Mouse (Mus musculus) forebrain, postnatal 0 days (tissue): ENCODE results near the gene Dgcr8. TPM values are rescaled to one million over a fixed set of nuclear protein-coding genes. Genes with fewer than 3 reads are reported as not detected.

Experiments
- ATAC-seq: fragments of 200-750 bp; cut with Nextera tagmentation; 2 replicates; pipeline ENCODE4 v1.8.0; 2017; ENCODE audit warnings: mild to moderate bottlenecking, moderate library complexity
- DNase-seq: peaks from one replicate; pipeline ENCODE4 v3.0.0-alpha.2; 2015
- H3K27ac ChIP-seq: fragments of 300-500 bp; sonication (generic); 2 replicates; pipeline ENCODE4 v1.5.1; 2014; ENCODE audit warnings: low read depth, mild to moderate bottlenecking, antibody characterized with exemption, low read length, moderate library complexity, mixed read lengths
- H3K27me3 ChIP-seq: fragments of 300-500 bp; sonication (generic); 2 replicates; pipeline ENCODE4 v1.6.1; 2014; ENCODE audit warnings: mild to moderate bottlenecking, low read length, mixed read lengths; ENCODE audit not compliant: insufficient read depth
- H3K36me3 ChIP-seq: fragments of 300-500 bp; sonication (generic); 2 replicates; pipeline ENCODE4 v1.6.1; 2014; ENCODE audit warnings: mild to moderate bottlenecking, moderate library complexity; ENCODE audit not compliant: insufficient read depth
- H3K4me1 ChIP-seq: fragments of 300-500 bp; sonication (generic); 2 replicates; pipeline ENCODE4 v1.6.1; 2014; ENCODE audit warnings: antibody characterized with exemption; ENCODE audit not compliant: insufficient read depth
- H3K4me2 ChIP-seq: fragments of 300-500 bp; sonication (generic); 2 replicates; pipeline ENCODE4 v1.6.1; 2014; ENCODE audit warnings: low read depth, mild to moderate bottlenecking, moderate library complexity
- H3K4me3 ChIP-seq: fragments of 300-500 bp; sonication (generic); 2 replicates; pipeline ENCODE4 v1.5.1; 2014; ENCODE audit warnings: low read depth, low read length, mixed read lengths
- H3K9ac ChIP-seq: fragments of 300-500 bp; sonication (generic); 2 replicates; pipeline ENCODE4 v1.6.1; 2014; ENCODE audit warnings: mild to moderate bottlenecking
- H3K9me3 ChIP-seq: fragments of 300-500 bp; sonication (generic); 2 replicates; pipeline ENCODE4 v1.6.1; 2016; ENCODE audit warnings: low read length
- CTCF ChIP-seq: sonication (generic); IDR thresholded peaks from 2 replicates; pipeline ENCODE4 v1.5.1; 2016; ENCODE audit warnings: antibody characterized with exemption, control low read depth, low read depth
- WGBS: fragments of 180-500 bp; shearing (Covaris S2); extraction: QIAGEN DNeasy Blood & Tissue Kit; methylation state at CpG from one replicate; pipeline ENCODE4 v1.1.7; 2014; 5-methylcytosine and 5-hydroxymethylcytosine counted together
- polyA plus RNA-seq: library from polyadenylated mRNA; unstranded; fragments of >200 nt; fragmentation: Nextera tagmentation; extraction: Ambion mirVana; gene quantifications from 2 replicates; pipeline ENCODE4 v1.2.1, GENCODE M21; 2015
- total RNA-seq: library from RNA; depleted of rRNA; stranded (reverse); fragments of >200 nt; gene quantifications from 2 replicates; pipeline ENCODE4 v1.2.3, GENCODE M21; 2014

Gene Dgcr8
- total and polyA plus RNA-seq, 2 experiments from 2014 or later: 24.5 to 47.6 TPM

GRCm38 (mm10) chr16:18236676-18237501, 52.2 kb downstream of the Dgcr8 start:
- peaks cover 10% of the 10 kb centered on the region for H3K4me1 ChIP-seq
- no peaks in the 10 kb centered on the region for H3K27me3 ChIP-seq
- ATAC-seq (no peak), DNase-seq (no peak)
- no peak overlapping the region for H3K4me3 ChIP-seq
- no peak overlapping the region for H3K27ac ChIP-seq
- peak overlapping the region; percentile 85; the same call in 1 of the 2 replicates for H3K4me2 ChIP-seq
- H3K9ac ChIP-seq: no peak overlapping the region
- WGBS: 73% methylated on average over 7 of the region's 7 CpGs
- H3K36me3 ChIP-seq: peaks cover 38% of the 10 kb centered on the region
- no peak for TF ChIP-seq CTCF
- H3K9me3 ChIP-seq: no peaks in the 10 kb centered on the region

- H3K4me3 ChIP-seq: peak overlapping the region; percentile 84
- TF ChIP-seq CTCF: no peak
- H3K4me1 ChIP-seq: peaks cover 10% of the 10 kb centered on the region
- H3K4me2 ChIP-seq: peak overlapping the region; percentile 85
- H3K9me3 ChIP-seq: no peaks in the 10 kb centered on the region
- H3K27ac ChIP-seq: peak overlapping the region; percentile 89
- H3K9ac ChIP-seq: peak overlapping the region; percentile 81
- peaks cover 25% of the 10 kb centered on the region for H3K36me3 ChIP-seq
- H3K27me3 ChIP-seq: no peaks in the 10 kb centered on the region
- 5% methylated on average over 19 of the region's 19 CpGs for WGBS
- ATAC-seq (peak; percentile 80), DNase-seq (peak; percentile 78)
Measured at GRCm38 (mm10) chr16:18235389-18236065, 53.5 kb downstream of the Dgcr8 start.

GRCm38 (mm10) chr16:18234671-18235388, 54.2 kb downstream of the Dgcr8 start, which contains the start of gene Zdhhc8:
Gene Zdhhc8, minus strand, starts transcription at chr16:18235136.
- Histone ChIP-seq H3K27me3 (no peaks in the 10 kb centered on the region), H3K4me1 (peaks cover 10% of the 10 kb centered on the region), H3K9ac (peak within 1 kb of the TSS; percentile 81), H3K4me3 (peak within 1 kb of the TSS; percentile 84), H3K4me2 (peak within 1 kb of the TSS; percentile 85), H3K27ac (peak within 1 kb of the TSS; percentile 89), H3K36me3 (peaks cover 18% of the 10 kb centered on the region), H3K9me3 (no peaks in the 10 kb centered on the region)
- DNase-seq (peak; percentile 84), ATAC-seq (peak; percentile 90)
- WGBS: 1% methylated on average over 51 of the region's 79 CpGs
- no peak for TF ChIP-seq CTCF

- ATAC-seq (peak; percentile 4; the same call in 1 of the 2 replicates), DNase-seq (no peak)
- peak overlapping the region; percentile 81 for H3K9ac ChIP-seq
- TF ChIP-seq CTCF: no peak
- peaks cover 10% of the 10 kb centered on the region for H3K4me1 ChIP-seq
- peak overlapping the region; percentile 84 for H3K4me3 ChIP-seq
- H3K36me3 ChIP-seq: peaks cover 12% of the 10 kb centered on the region
- H3K27me3 ChIP-seq: no peaks in the 10 kb centered on the region
- no peaks in the 10 kb centered on the region for H3K9me3 ChIP-seq
- H3K27ac ChIP-seq: peak overlapping the region; percentile 89
- 16% methylated on average over 13 of the region's 13 CpGs for WGBS
- H3K4me2 ChIP-seq: peak overlapping the region; percentile 85
Measured at GRCm38 (mm10) chr16:18233919-18234670, 55.0 kb downstream of the Dgcr8 start.

GRCm38 (mm10) chr16:18233451-18233850, 55.6 kb downstream of the Dgcr8 start:
- DNase-seq (no peak), ATAC-seq (no peak)
- Histone ChIP-seq H3K4me1 (peaks cover 10% of the 10 kb centered on the region), H3K9ac (peak overlapping the region; percentile 81; the same call in 1 of the 2 replicates), H3K4me3 (no peak overlapping the region), H3K27ac (no peak overlapping the region), H3K9me3 (no peaks in the 10 kb centered on the region), H3K36me3 (peaks cover 13% of the 10 kb centered on the region), H3K27me3 (no peaks in the 10 kb centered on the region), H3K4me2 (peak overlapping the region; percentile 85)
- WGBS: 57% methylated on average over 1 of the region's 1 CpGs
- TF ChIP-seq CTCF: no peak

- ATAC-seq (no peak), DNase-seq (no peak)
- no peaks in the 10 kb centered on the region for H3K9me3 ChIP-seq
- TF ChIP-seq CTCF: no peak
- H3K9ac ChIP-seq: no peak overlapping the region
- no peaks in the 10 kb centered on the region for H3K27me3 ChIP-seq
- H3K4me2 ChIP-seq: no peak overlapping the region
- 86% methylated on average over 4 of the region's 4 CpGs for WGBS
- H3K27ac ChIP-seq: no peak overlapping the region
- H3K4me3 ChIP-seq: no peak overlapping the region
- peaks cover 10% of the 10 kb centered on the region for H3K4me1 ChIP-seq
- peaks cover 26% of the 10 kb centered on the region for H3K36me3 ChIP-seq
Measured at GRCm38 (mm10) chr16:18231451-18231850, 57.6 kb downstream of the Dgcr8 start.
